Mouse (Mus musculus) 3T3-L1 (cell line): ENCODE data around the gene Gm7030.
"Not testable (repeated sequence)": the region's sequence is repeated elsewhere in the genome, so short reads cannot be mapped to it uniquely, and the experiment has no call there.

ENCODE experiments used
- DNase-seq: peaks from one replicate; pipeline ENCODE4 v3.0.0-alpha.2; 2015; ENCODE audit warnings: low read depth, low spot score

Gene Gm7030

GRCm38 (mm10) chr17:36135421-36136231 is 6.4 kb upstream of the Gm7030 start:
- DNase-seq: not testable (repeated sequence)

- peak; percentile 87 for DNase-seq
These were observed 2.5 kb upstream of the Gm7030 start for GRCm38 (mm10) chr17:36131516-36132265.

GRCm38 (mm10) chr17:36128525-36128924 is 700 bp downstream of the Gm7030 start:
- DNase-seq: not testable (repeated sequence)

GRCm38 (mm10) chr17:36124111-36124510 is 5.1 kb downstream of the Gm7030 start:
- DNase-seq: peak; percentile 63

- peak; percentile 79 for DNase-seq
These were observed 7.7 kb downstream of the Gm7030 start, which contains the start of gene Gm19684 for GRCm38 (mm10) chr17:36121352-36122020. TSS of gene Gm19684 (plus strand) at chr17:36121678.

- not testable (repeated sequence) for DNase-seq
These were observed 8.4 kb downstream of the Gm7030 start for GRCm38 (mm10) chr17:36120839-36121238.

- DNase-seq: not testable (repeated sequence)
These were observed 12.7 kb downstream of the Gm7030 start for GRCm38 (mm10) chr17:36116545-36116944.

- DNase-seq: peak; percentile 74
These were observed 15.1 kb downstream of the Gm7030 start for GRCm38 (mm10) chr17:36113979-36114593.

- not testable (repeated sequence) for DNase-seq
These were observed 17.7 kb downstream of the Gm7030 start for GRCm38 (mm10) chr17:36111510-36111868.

GRCm38 (mm10) chr17:36110641-36111509 is 18.4 kb downstream of the Gm7030 start:
- not testable (repeated sequence) for DNase-seq

GRCm38 (mm10) chr17:36110129-36110528 is 19.1 kb downstream of the Gm7030 start:
- not testable (repeated sequence) for DNase-seq

GRCm38 (mm10) chr17:36102091-36102490 is 27.1 kb downstream of the Gm7030 start:
- not testable (repeated sequence) for DNase-seq

GRCm38 (mm10) chr17:36099603-36100002 is 29.6 kb downstream of the Gm7030 start:
- not testable (repeated sequence) for DNase-seq

GRCm38 (mm10) chr17:36093936-36094335 is 35.3 kb downstream of the Gm7030 start:
- DNase-seq: no peak

- not testable (repeated sequence) for DNase-seq
These were observed 36.7 kb downstream of the Gm7030 start for GRCm38 (mm10) chr17:36092520-36092919.

GRCm38 (mm10) chr17:36091933-36092332 is 37.3 kb downstream of the Gm7030 start:
- DNase-seq: not testable (repeated sequence)

- DNase-seq: not testable (repeated sequence)
These were observed 43.2 kb downstream of the Gm7030 start for GRCm38 (mm10) chr17:36085976-36086375.

- no peak for DNase-seq
These were observed 45.3 kb downstream of the Gm7030 start for GRCm38 (mm10) chr17:36083870-36084451.

- no peak for DNase-seq
These were observed 45.9 kb downstream of the Gm7030 start for GRCm38 (mm10) chr17:36083266-36083869.
